Mouse (Mus musculus) ES-E14 (cell line): Measurements from ENCODE around the gene Dock9.

Experiments used
- HCFC1 ChIP-seq: IDR thresholded peaks from 2 replicates; pipeline ENCODE4 v1.6.1; 2012; ENCODE audit warnings: low read length, inconsistent platforms, borderline replicate concordance; ENCODE audit not compliant: insufficient read depth
- ZC3H11A ChIP-seq: IDR thresholded peaks from 2 replicates; pipeline ENCODE4 v1.6.1; 2012; ENCODE audit warnings: low read depth, mild to moderate bottlenecking, inconsistent platforms, low read length, borderline replicate concordance
- ZNF384 ChIP-seq: IDR thresholded peaks from 2 replicates; pipeline ENCODE4 v1.6.1; 2012; ENCODE audit warnings: low read depth, low read length, inconsistent platforms

DNA sequence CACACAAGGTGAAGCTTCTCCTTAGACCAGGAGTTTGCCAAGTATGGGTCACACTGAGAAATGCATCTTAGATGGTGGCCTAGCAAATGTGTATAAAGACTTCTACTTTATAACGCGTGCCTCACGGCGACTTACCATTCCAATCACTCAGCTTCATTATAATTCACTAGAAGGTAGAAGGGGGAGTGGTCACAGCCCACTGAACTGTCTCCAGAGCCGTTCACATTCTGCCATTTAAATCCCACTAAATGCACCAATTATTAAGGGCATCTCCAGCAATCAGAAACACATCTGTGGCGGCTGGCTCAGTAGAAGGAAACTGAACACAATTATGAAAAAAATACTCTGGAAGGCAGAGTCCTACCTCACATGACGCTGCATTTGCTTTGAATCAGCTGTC is 50.3 kb downstream of the Dock9 start:
- no peak for TF ChIP-seq ZNF384
- TF ChIP-seq HCFC1: no peak
- no peak for TF ChIP-seq ZC3H11A
